Mouse (Mus musculus) intestine, embryonic 14.5 days (tissue): ENCODE measurements at regions not wholly inside any gene's neighbourhood (a gene's known extent, or its start where the extent isn't known, plus 50 kb on each side); places are given as distances from the start of the nearest gene placed in this dataset.

Source experiments
- ATAC-seq: fragments of 200-750 bp; cut with Nextera tagmentation; replicated peaks from 2 replicates; pipeline ENCODE4 v1.8.0; 2017; ENCODE audit warnings: low read depth, moderate number of reproducible peaks, moderate TSS enrichment, moderate library complexity; ENCODE audit not compliant: low FRiP score, low TSS enrichment
- DNase-seq: peaks from one replicate; pipeline ENCODE4 v3.0.0-alpha.2; 2018; ENCODE audit warnings: low spot score
- H3K27ac ChIP-seq: fragments of 300-500 bp; sonication (generic); 2 replicates; pipeline ENCODE4 v1.5.1; 2014; ENCODE audit warnings: low read depth, mild to moderate bottlenecking, control low read depth
- H3K27me3 ChIP-seq: fragments of 300-500 bp; sonication (generic); replicated peaks from 2 replicates; pipeline ENCODE4 v1.6.1; 2014; ENCODE audit warnings: low read length, control low read depth; ENCODE audit not compliant: control insufficient read depth, insufficient read depth
- H3K36me3 ChIP-seq: fragments of 300-500 bp; sonication (generic); 2 replicates; pipeline ENCODE4 v1.6.1; 2014; ENCODE audit warnings: low read length, control low read depth; ENCODE audit not compliant: control insufficient read depth, insufficient read depth
- H3K4me1 ChIP-seq: fragments of 300-500 bp; sonication (generic); replicated peaks from 2 replicates; pipeline ENCODE4 v1.6.1; 2014; ENCODE audit warnings: low read length, control low read depth, mixed read lengths; ENCODE audit not compliant: control insufficient read depth, insufficient read depth
- H3K4me2 ChIP-seq: fragments of 300-500 bp; sonication (generic); 2 replicates; pipeline ENCODE4 v1.6.1; 2014; ENCODE audit warnings: low read length
- H3K4me3 ChIP-seq: fragments of 300-500 bp; sonication (generic); 2 replicates; pipeline ENCODE4 v1.5.1; 2014; ENCODE audit warnings: low read depth, low read length, control low read depth, mixed read lengths
- H3K9ac ChIP-seq: fragments of 300-500 bp; sonication (generic); 2 replicates; pipeline ENCODE4 v1.6.1; 2014; ENCODE audit warnings: mild to moderate bottlenecking, low read length
- H3K9me3 ChIP-seq: fragments of 300-500 bp; sonication (generic); 2 replicates; pipeline ENCODE4 v1.6.1; 2016; ENCODE audit warnings: low read length, control low read depth; ENCODE audit not compliant: control insufficient read depth
- WGBS: fragments of 180-500 bp; shearing (Covaris S2); extraction: QIAGEN DNeasy Blood & Tissue Kit; methylation state at CpG from one replicate; pipeline ENCODE4 v1.1.7; 2014; 5-methylcytosine and 5-hydroxymethylcytosine counted together

GRCm38 (mm10) chr10:17470880-17471279 is 252.1 kb upstream of the Cited2 start:
- no peaks in the 10 kb centered on the region for H3K9me3 ChIP-seq
- no peak overlapping the region for H3K4me3 ChIP-seq
- H3K4me2 ChIP-seq: no peak overlapping the region
- no peak for DNase-seq
- no peak overlapping the region for H3K27ac ChIP-seq
- no peaks in the 10 kb centered on the region for H3K36me3 ChIP-seq
- H3K4me1 ChIP-seq: 0 out of 2 replicates have a peak, but pooled peaks cover 3% of the 10 kb centered on the region
- no peak for ATAC-seq
- WGBS: 71% methylated on average over 4 of the region's 4 CpGs
- no peak overlapping the region for H3K9ac ChIP-seq
- H3K27me3 ChIP-seq: no peaks in the 10 kb centered on the region

GRCm38 (mm10) chr10:17472536-17472935 is 250.5 kb upstream of the Cited2 start:
- ATAC-seq (no peak), DNase-seq (no peak)
- Histone ChIP-seq H3K27ac (no peak overlapping the region), H3K36me3 (no peaks in the 10 kb centered on the region), H3K4me1 (0 out of 2 replicates have a peak, but pooled peaks cover 3% of the 10 kb centered on the region), H3K9ac (no peak overlapping the region), H3K4me2 (no peak overlapping the region), H3K27me3 (no peaks in the 10 kb centered on the region), H3K9me3 (no peaks in the 10 kb centered on the region), H3K4me3 (no peak overlapping the region)
- 28% methylated on average over 5 of the region's 5 CpGs for whole genome bisulfite sequencing

GRCm38 (mm10) chr10:17475976-17476375 is 247.0 kb upstream of the Cited2 start:
- Histone ChIP-seq H3K4me2 (no peak overlapping the region), H3K9me3 (no peaks in the 10 kb centered on the region), H3K27ac (no peak overlapping the region), H3K4me1 (0 out of 2 replicates have a peak, but pooled peaks cover 3% of the 10 kb centered on the region), H3K27me3 (no peaks in the 10 kb centered on the region), H3K36me3 (no peaks in the 10 kb centered on the region), H3K4me3 (no peak overlapping the region), H3K9ac (no peak overlapping the region)
- 91% methylated on average over 3 of the region's 3 CpGs for WGBS
- DNase-seq (no peak), ATAC-seq (no peak)

DNA sequence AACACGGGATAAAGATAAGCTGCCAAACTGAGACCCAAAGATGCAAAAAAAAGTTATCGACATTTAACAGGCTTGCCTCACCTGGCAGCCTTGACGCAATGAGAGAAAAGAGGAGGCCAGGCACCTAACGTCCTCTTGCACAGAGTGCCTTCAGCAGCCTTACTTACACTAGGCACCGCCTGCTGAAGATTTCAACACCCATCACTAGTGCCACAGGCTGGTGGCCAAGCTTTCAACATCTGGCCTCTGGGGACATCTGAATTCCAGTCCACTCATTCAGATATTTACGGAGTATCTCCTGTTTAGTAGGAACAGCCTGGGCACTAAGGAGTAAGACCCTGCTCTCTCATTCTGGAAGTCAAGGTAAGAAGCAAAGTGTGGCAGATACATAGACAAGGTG is 246.3 kb upstream of the Cited2 start:
- Histone ChIP-seq H3K27me3 (no peaks in the 10 kb centered on the region), H3K4me3 (no peak overlapping the region), H3K9me3 (no peaks in the 10 kb centered on the region), H3K36me3 (no peaks in the 10 kb centered on the region), H3K27ac (no peak overlapping the region), H3K4me2 (no peak overlapping the region), H3K9ac (no peak overlapping the region), H3K4me1 (0 out of 2 replicates have a peak, but pooled peaks cover 3% of the 10 kb centered on the region)
- DNase-seq (peak; percentile 43), ATAC-seq (no peak)
- 80% methylated on average over 6 of the region's 6 CpGs for WGBS

- Histone ChIP-seq H3K9ac (no peak overlapping the region), H3K36me3 (no peaks in the 10 kb centered on the region), H3K4me1 (no peaks in the 10 kb centered on the region), H3K27ac (no peak overlapping the region), H3K27me3 (no peaks in the 10 kb centered on the region), H3K9me3 (no peaks in the 10 kb centered on the region), H3K4me2 (no peak overlapping the region; the same call in 1 of the 2 replicates), H3K4me3 (no peak overlapping the region)
- 34% methylated on average over 8 of the region's 8 CpGs for WGBS
- ATAC-seq (0 out of 2 replicates have a peak, but pooled peaks have one; percentile 55), DNase-seq (peak; percentile 57)
Measured at GRCm38 (mm10) chr10:17478761-17479632, 244.0 kb upstream of the Cited2 start.

DNA sequence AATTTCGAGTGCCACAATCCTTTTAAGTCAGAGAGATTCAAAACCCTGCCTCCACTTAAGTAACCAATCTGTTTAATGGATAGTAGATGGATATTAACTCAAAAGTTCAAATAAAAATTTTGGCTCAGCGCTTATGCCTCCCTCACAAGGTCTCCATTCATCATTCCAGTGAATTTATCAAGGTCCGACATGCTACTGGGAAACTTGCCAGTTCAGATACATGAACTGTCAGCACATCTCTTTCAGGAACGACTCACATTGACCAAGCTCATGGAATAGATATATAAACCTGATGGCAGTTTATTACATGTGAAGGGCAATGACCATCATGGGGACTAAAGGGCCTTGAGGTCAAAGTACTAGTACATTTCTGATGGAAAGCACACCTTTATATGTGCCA is 240.3 kb upstream of the Cited2 start:
- DNase-seq: peak; percentile 43
- Histone ChIP-seq H3K4me1 (no peaks in the 10 kb centered on the region), H3K9me3 (no peaks in the 10 kb centered on the region), H3K4me2 (no peak overlapping the region), H3K4me3 (no peak overlapping the region), H3K27ac (no peak overlapping the region), H3K36me3 (no peaks in the 10 kb centered on the region), H3K9ac (no peak overlapping the region), H3K27me3 (no peaks in the 10 kb centered on the region)
- WGBS: 65% methylated on average over 4 of the region's 4 CpGs
- ATAC-seq: no peak

GRCm38 (mm10) chr10:17485049-17485449 is 238.0 kb upstream of the Cited2 start:
- Histone ChIP-seq H3K27ac (no peak overlapping the region), H3K4me3 (no peak overlapping the region), H3K9ac (no peak overlapping the region), H3K36me3 (no peaks in the 10 kb centered on the region), H3K4me1 (no peaks in the 10 kb centered on the region), H3K9me3 (no peaks in the 10 kb centered on the region), H3K4me2 (no peak overlapping the region), H3K27me3 (no peaks in the 10 kb centered on the region)
- DNase-seq (no peak), ATAC-seq (no peak)
- WGBS: 84% methylated on average over 5 of the region's 5 CpGs

- no peaks in the 10 kb centered on the region for H3K9me3 ChIP-seq
- H3K4me1 ChIP-seq: no peaks in the 10 kb centered on the region
- no peak overlapping the region for H3K27ac ChIP-seq
- DNase-seq: peak; percentile 1
- no peak overlapping the region for H3K4me2 ChIP-seq
- H3K27me3 ChIP-seq: no peaks in the 10 kb centered on the region
- no peaks in the 10 kb centered on the region for H3K36me3 ChIP-seq
- 89% methylated on average over 2 of the region's 2 CpGs for WGBS
- no peak overlapping the region for H3K9ac ChIP-seq
- ATAC-seq: no peak
- H3K4me3 ChIP-seq: no peak overlapping the region
Measured at GRCm38 (mm10) chr10:17485515-17485914, 237.5 kb upstream of the Cited2 start.

DNA sequence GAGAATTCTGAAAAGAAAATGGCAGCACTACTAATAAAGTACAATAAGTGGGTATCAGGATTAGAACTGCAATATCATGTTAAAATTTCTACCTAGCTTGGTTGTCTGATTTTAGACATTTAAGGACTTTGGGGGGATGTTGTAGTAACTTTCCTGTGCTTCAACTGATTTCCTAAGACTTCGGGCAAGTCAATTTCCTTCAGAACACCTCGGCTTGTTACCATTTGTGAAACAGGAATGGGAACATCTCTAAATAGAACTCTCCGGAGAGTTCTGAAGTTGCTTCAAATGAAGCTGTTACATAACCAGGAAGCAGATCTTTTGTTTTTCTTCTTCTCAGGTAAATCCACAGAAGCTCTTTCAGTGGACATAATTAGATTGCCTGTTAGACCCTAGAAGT is 237.0 kb upstream of the Cited2 start:
- Histone ChIP-seq H3K9me3 (no peaks in the 10 kb centered on the region), H3K9ac (no peak overlapping the region), H3K27ac (no peak overlapping the region), H3K4me3 (no peak overlapping the region), H3K36me3 (no peaks in the 10 kb centered on the region), H3K4me2 (no peak overlapping the region), H3K27me3 (no peaks in the 10 kb centered on the region), H3K4me1 (no peaks in the 10 kb centered on the region)
- DNase-seq (no peak), ATAC-seq (no peak)
- 92% methylated on average over 3 of the region's 3 CpGs for WGBS
